Mouse (Mus musculus) thymus, postnatal 14 days (tissue): Measurements from ENCODE around the gene Kat2a.

ENCODE experiments used
- DNase-seq: peaks from one replicate; pipeline ENCODE4 v3.0.0; 2021

Gene Kat2a

DNA sequence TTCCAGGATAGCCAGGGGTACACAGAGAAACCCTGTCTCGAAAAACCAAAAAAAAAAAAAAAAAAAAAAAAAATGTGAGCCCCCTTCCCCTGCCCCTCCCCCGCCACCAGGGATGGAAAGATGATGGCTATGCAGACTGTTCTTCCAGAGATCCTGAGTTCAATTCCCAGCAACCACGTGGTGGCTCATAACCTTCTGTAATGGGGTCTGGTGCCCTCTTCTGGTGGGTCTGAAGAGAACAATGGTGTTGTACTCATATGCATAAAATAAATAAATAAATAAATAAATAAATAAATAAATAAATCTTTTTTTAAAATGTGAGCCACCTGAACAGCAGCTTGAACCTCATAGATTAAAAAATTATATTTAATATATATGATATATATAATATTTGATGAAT is 56.7 kb downstream of the Kat2a start:
- DNase-seq: peak; percentile 14
